Mouse (Mus musculus): ENCODE data around the gene Tbc1d2b. TPM values are rescaled to one million over a fixed set of nuclear protein-coding genes. Genes with fewer than 3 reads are reported as not detected.

Tbc1d2b gene
- 9.5 and 9.9 TPM in 2 replicates for polyA plus RNA-seq (2014; fragmentation: Nextera tagmentation; extraction: Ambion mirVana)

DNA sequence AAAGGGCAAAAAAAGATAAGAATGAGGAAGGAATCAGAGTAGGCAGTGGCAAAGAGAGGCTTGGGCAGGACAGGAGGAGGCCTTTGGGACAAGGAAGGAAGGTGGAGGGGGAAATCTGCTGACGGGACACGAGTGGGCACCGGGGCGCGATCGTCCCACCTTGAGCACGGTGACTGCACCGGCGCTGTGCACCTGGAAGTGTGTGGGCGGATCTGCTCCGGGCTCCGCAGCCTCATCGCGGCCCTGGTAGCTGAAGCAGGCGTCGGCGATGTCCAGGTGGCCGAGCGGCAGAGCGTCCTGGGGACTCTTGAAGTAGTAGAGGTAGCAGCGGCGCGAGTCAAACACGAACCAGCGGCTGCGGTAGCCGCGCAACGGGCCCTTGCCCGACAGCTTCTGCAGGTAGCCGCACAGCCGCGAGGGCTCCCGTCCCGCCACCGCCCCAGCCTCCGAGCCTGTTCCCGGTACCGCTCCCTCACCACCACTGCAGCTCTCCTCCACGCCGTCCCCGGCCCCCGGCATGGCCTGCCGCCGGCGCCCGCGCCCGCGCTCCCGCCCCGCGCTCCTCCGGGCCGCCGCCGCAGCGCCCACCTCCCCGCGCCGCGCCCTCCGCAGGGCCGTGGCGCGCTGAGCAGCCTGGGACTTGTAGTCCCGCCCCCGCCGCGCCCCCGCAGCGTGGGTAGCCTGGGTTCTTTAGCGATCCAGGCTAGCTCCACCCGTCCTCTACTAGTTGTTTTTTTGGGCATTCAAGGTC is at the start of gene Tbc1d2b:
Tbc1d2b (minus strand) TSS at position 612 of the 751 bp plus-strand sequence.
- H3K9ac ChIP-seq (replicated peaks; ENCODE audit: low read length) = peak within 1 kb of the TSS; percentile 82
- under 1% methylated on average over 60 of the region's 74 CpGs for WGBS
- H3K4me3 ChIP-seq (ENCODE audit: low read depth, low read length) = peak within 1 kb of the TSS; percentile 72
- peak within 1 kb of the TSS; percentile 89 for H3K4me2 ChIP-seq (ENCODE audit: low read depth, low read length)
- no peaks in the 10 kb centered on the region for H3K9me3 ChIP-seq (replicated peaks; ENCODE audit: control insufficient read depth, low read length)
- no peak within 1 kb of the TSS for H3K27ac ChIP-seq (replicated peaks; ENCODE audit: low read depth, low read length)
- no peaks in the 10 kb centered on the region for H3K27me3 ChIP-seq (ENCODE audit: control insufficient read depth, insufficient read depth, low read length)
- DNase-seq (ENCODE audit: low spot score) (peak; percentile 75), ATAC-seq (replicated peaks; ENCODE audit: insufficient number of reproducible peaks, low FRiP score, low TSS enrichment, low read depth) (peak; percentile 87)
- H3K4me1 ChIP-seq (ENCODE audit: control insufficient read depth, insufficient read depth, low read length) = 0 out of 2 replicates have a peak, but pooled peaks cover 3% of the 10 kb centered on the region
- no peaks in the 10 kb centered on the region for H3K36me3 ChIP-seq (replicated peaks; ENCODE audit: control insufficient read depth, insufficient read depth, low read depth, low read length)

DNA sequence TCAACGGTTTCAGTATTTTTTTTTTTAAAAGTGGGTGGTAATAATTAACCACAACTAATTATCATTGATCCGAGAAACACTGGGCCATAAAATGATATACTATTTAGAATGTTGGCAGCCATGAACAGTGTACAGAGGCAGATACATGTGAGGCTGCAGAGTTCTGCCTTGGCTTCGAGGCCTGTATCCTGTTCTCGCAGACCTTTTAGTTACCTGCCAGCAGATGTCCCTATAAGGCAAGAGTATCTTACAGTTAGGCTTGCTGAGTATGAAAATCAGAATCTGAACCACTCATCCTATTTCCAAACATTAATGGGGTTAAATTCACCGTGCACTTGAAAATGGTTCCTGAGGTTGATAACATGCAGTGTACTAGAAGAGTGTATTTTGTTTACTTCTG is 45.7 kb upstream of the Tbc1d2b start:
- peak; percentile 4 for DNase-seq (ENCODE audit: low spot score)

DNA sequence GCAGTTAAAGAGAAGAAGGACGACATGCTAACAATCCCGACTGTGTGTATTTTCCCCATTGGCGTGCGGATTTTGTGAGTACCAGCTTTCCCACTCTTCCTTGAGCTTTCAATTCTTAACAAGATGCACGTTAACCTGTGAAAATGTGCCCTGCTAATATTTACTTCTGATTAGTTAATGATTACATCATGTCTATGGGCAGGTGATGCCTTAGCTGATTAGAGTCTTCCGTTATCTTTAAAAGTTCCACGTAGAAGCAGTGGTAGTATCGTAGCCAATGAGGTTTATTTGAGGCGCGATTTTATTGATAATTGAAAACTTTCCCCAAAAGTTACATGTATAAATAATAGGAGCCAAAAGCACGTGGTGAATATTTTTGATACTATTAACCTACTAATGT is 45.1 kb upstream of the Tbc1d2b start:
- no peaks in the 10 kb centered on the region for H3K9me3 ChIP-seq (replicated peaks; ENCODE audit: control insufficient read depth, low read length)
- WGBS = 84% methylated on average over 11 of the region's 11 CpGs
- H3K27ac ChIP-seq (replicated peaks; ENCODE audit: low read depth, low read length) = no peak overlapping the region

More for the DNA sequence above, 45.7 kb upstream of the Tbc1d2b start:
- Histone ChIP-seq H3K4me1 (ENCODE audit: control insufficient read depth, insufficient read depth, low read length) (no peaks in the 10 kb centered on the region), H3K36me3 (replicated peaks; ENCODE audit: control insufficient read depth, insufficient read depth, low read depth, low read length) (no peaks in the 10 kb centered on the region), H3K4me3 (ENCODE audit: low read depth, low read length) (no peak overlapping the region), H3K9ac (replicated peaks; ENCODE audit: low read length) (no peak overlapping the region), H3K9me3 (replicated peaks; ENCODE audit: control insufficient read depth, low read length) (no peaks in the 10 kb centered on the region), H3K4me2 (ENCODE audit: low read depth, low read length) (no peak overlapping the region), H3K27ac (replicated peaks; ENCODE audit: low read depth, low read length) (no peak overlapping the region), H3K27me3 (ENCODE audit: control insufficient read depth, insufficient read depth, low read length) (no peaks in the 10 kb centered on the region)
- WGBS = 71% methylated on average over 5 of the region's 5 CpGs
- no peak for ATAC-seq (replicated peaks; ENCODE audit: insufficient number of reproducible peaks, low FRiP score, low TSS enrichment, low read depth)

DNA sequence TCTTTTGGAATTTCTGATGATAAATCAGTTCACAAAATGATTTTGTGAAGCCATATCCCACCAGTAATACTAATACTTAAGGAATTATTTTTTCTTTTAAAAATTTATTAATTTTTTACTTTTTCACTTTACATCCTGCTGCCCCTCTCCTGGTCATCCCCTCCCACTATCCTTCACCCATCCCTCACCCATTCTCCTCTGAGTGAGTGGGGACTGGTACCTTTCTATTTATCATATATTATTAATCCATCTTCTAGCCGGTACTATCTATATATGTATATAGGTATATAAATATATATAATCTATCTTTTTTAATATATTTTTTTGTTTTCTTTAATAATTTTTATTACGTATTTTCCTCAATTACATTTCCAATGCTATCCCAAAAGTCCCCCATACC is 33.6 kb upstream of the Tbc1d2b start:
- no peak for ATAC-seq (replicated peaks; ENCODE audit: insufficient number of reproducible peaks, low FRiP score, low TSS enrichment, low read depth)
- WGBS = 91% methylated on average over 2 of the region's 2 CpGs
- H3K4me1 ChIP-seq (ENCODE audit: control insufficient read depth, insufficient read depth, low read length) = no peaks in the 10 kb centered on the region

More for the DNA sequence above, 45.1 kb upstream of the Tbc1d2b start:
- H3K36me3 ChIP-seq (replicated peaks; ENCODE audit: control insufficient read depth, insufficient read depth, low read depth, low read length) = no peaks in the 10 kb centered on the region
- no peak overlapping the region for H3K9ac ChIP-seq (replicated peaks; ENCODE audit: low read length)
- ATAC-seq (replicated peaks; ENCODE audit: insufficient number of reproducible peaks, low FRiP score, low TSS enrichment, low read depth) = no peak
- H3K4me3 ChIP-seq (ENCODE audit: low read depth, low read length) = no peak overlapping the region
- no peak overlapping the region for H3K4me2 ChIP-seq (ENCODE audit: low read depth, low read length)
- H3K4me1 ChIP-seq (ENCODE audit: control insufficient read depth, insufficient read depth, low read length) = no peaks in the 10 kb centered on the region
- no peak for DNase-seq (ENCODE audit: low spot score)
- H3K27me3 ChIP-seq (ENCODE audit: control insufficient read depth, insufficient read depth, low read length) = no peaks in the 10 kb centered on the region

DNA sequence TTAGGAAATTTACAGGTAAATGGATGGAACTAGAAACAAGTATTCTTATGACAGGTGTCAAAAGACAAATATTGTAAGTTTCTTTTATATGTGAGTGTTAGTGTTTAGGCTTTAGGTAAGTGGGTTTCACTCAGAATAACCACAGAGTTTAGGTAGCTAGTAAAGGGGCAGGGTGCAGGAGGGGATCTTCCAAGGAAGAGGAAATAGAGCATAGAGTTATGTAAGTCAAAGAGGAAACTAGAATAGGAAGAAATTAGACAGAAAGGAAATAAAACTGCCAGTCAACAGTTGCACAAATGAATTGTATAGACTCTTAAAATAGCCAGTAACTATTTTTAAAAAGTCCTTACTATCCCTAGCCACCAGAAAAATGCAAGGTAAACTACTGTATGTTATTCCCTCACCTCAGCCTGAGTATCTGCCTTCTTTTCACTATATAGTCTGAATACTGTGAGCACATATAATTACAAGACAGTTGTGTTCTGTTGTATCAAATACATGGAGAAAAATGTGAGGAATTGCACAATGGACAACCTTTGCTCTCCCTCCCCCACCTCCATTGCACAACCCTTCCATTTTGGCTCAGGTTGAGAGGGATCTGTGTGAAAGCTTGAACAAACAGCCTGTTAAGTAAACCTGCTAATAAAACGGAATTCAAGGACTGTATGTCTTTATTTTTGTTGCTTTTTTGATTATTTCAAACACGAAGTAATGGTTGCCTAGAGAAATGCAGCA is 32.7 kb upstream of the Tbc1d2b start:
- no peaks in the 10 kb centered on the region for H3K4me1 ChIP-seq (ENCODE audit: control insufficient read depth, insufficient read depth, low read length)
- 68% methylated on average over 2 of the region's 2 CpGs for WGBS
- H3K27ac ChIP-seq (replicated peaks; ENCODE audit: low read depth, low read length) = no peak overlapping the region
- ATAC-seq (replicated peaks; ENCODE audit: insufficient number of reproducible peaks, low FRiP score, low TSS enrichment, low read depth) (no peak), DNase-seq (ENCODE audit: low spot score) (no peak)
- no peaks in the 10 kb centered on the region for H3K36me3 ChIP-seq (replicated peaks; ENCODE audit: control insufficient read depth, insufficient read depth, low read depth, low read length)
- H3K27me3 ChIP-seq (ENCODE audit: control insufficient read depth, insufficient read depth, low read length) = no peaks in the 10 kb centered on the region
- H3K9me3 ChIP-seq (replicated peaks; ENCODE audit: control insufficient read depth, low read length) = no peaks in the 10 kb centered on the region
- H3K4me2 ChIP-seq (ENCODE audit: low read depth, low read length) = no peak overlapping the region
- H3K4me3 ChIP-seq (ENCODE audit: low read depth, low read length) = no peak overlapping the region
- no peak overlapping the region for H3K9ac ChIP-seq (replicated peaks; ENCODE audit: low read length)

More for the DNA sequence above, 33.6 kb upstream of the Tbc1d2b start:
- Histone ChIP-seq H3K9ac (replicated peaks; ENCODE audit: low read length) (no peak overlapping the region), H3K4me3 (ENCODE audit: low read depth, low read length) (no peak overlapping the region), H3K9me3 (replicated peaks; ENCODE audit: control insufficient read depth, low read length) (no peaks in the 10 kb centered on the region), H3K36me3 (replicated peaks; ENCODE audit: control insufficient read depth, insufficient read depth, low read depth, low read length) (no peaks in the 10 kb centered on the region), H3K4me2 (ENCODE audit: low read depth, low read length) (no peak overlapping the region), H3K27me3 (ENCODE audit: control insufficient read depth, insufficient read depth, low read length) (no peaks in the 10 kb centered on the region), H3K27ac (replicated peaks; ENCODE audit: low read depth, low read length) (no peak overlapping the region)
- no peak for DNase-seq (ENCODE audit: low spot score)

DNA sequence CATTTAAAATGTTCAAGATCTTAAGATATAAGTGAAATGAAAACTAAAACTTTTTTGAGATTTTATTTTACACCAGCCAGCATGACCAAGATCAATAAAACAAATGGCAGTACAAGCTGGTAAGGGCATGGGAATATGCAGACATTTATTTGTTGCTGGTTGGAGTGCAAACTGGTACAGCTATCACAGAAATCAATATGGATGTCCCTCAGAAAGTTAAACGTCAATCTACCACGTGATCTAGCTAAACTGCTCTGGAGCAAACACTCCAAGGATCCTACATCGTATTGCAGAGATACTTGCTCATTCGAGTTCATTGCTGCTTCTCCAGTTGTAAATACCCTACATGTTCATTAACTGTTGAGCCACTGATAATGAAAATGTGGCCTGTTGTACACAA is 32.1 kb upstream of the Tbc1d2b start:
- Histone ChIP-seq H3K4me1 (ENCODE audit: control insufficient read depth, insufficient read depth, low read length) (no peaks in the 10 kb centered on the region), H3K4me3 (ENCODE audit: low read depth, low read length) (no peak overlapping the region), H3K27me3 (ENCODE audit: control insufficient read depth, insufficient read depth, low read length) (no peaks in the 10 kb centered on the region), H3K4me2 (ENCODE audit: low read depth, low read length) (no peak overlapping the region), H3K27ac (replicated peaks; ENCODE audit: low read depth, low read length) (no peak overlapping the region), H3K9me3 (replicated peaks; ENCODE audit: control insufficient read depth, low read length) (no peaks in the 10 kb centered on the region), H3K9ac (replicated peaks; ENCODE audit: low read length) (no peak overlapping the region), H3K36me3 (replicated peaks; ENCODE audit: control insufficient read depth, insufficient read depth, low read depth, low read length) (no peaks in the 10 kb centered on the region)
- 75% methylated on average over 4 of the region's 4 CpGs for WGBS
- no peak for DNase-seq (ENCODE audit: low spot score)
- ATAC-seq (replicated peaks; ENCODE audit: insufficient number of reproducible peaks, low FRiP score, low TSS enrichment, low read depth) = no peak

DNA sequence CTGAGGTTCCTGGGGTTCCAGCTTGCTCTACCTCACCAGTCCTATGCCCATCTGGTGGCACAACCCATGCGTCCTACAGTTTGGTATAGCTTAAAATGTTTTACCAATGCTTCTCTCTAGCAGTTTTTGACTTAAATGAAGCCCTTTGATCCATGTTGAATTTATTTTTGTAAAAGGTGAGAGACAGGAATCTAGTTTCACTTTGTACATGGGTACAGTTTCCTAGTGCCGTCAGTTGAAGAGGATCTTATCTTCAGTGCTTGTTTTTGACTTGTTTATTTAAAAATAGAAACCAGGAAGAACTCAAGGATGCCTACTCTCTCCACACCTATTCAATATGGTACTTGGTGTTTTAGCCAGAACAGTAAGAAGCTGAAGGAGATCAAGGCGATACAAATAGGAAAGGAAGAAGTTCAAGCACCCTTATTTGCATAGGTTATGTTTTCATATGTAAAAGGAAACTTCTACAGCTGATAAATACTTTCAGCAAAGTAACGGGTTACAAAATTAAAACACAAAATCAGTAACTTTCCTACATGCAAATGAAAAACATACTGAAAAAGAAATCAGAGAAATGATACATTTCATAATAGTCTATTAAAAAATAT is 30.6 kb upstream of the Tbc1d2b start:
- Histone ChIP-seq H3K27me3 (ENCODE audit: control insufficient read depth, insufficient read depth, low read length) (no peaks in the 10 kb centered on the region), H3K4me2 (ENCODE audit: low read depth, low read length) (no peak overlapping the region), H3K36me3 (replicated peaks; ENCODE audit: control insufficient read depth, insufficient read depth, low read depth, low read length) (no peaks in the 10 kb centered on the region), H3K9me3 (replicated peaks; ENCODE audit: control insufficient read depth, low read length) (no peaks in the 10 kb centered on the region), H3K4me1 (ENCODE audit: control insufficient read depth, insufficient read depth, low read length) (no peaks in the 10 kb centered on the region), H3K9ac (replicated peaks; ENCODE audit: low read length) (no peak overlapping the region), H3K4me3 (ENCODE audit: low read depth, low read length) (no peak overlapping the region), H3K27ac (replicated peaks; ENCODE audit: low read depth, low read length) (no peak overlapping the region)
- ATAC-seq (replicated peaks; ENCODE audit: insufficient number of reproducible peaks, low FRiP score, low TSS enrichment, low read depth) (no peak), DNase-seq (ENCODE audit: low spot score) (no peak)
- 82% methylated on average over 4 of the region's 4 CpGs for WGBS

DNA sequence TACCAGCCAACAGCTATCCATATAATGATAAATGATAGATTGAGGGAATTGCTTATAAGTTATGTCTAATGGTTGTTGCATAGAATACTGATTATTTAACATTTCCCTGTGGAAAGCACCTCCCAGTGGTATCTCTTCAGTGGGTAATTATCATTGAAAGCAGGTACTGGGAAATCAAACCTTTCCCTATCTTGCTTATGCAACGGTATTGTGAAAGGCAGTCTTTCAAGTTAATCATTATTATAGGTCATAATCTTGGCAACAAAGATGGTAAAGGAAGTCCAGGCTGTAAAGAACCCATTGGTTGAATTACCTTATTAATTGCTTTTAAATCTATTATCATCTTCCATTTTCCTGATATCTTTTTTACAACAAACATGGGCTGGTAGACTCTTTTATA is 27.0 kb upstream of the Tbc1d2b start:
- WGBS = 90% methylated on average over 1 of the region's 1 CpGs
- Histone ChIP-seq H3K27ac (replicated peaks; ENCODE audit: low read depth, low read length) (no peak overlapping the region), H3K9ac (replicated peaks; ENCODE audit: low read length) (no peak overlapping the region), H3K27me3 (ENCODE audit: control insufficient read depth, insufficient read depth, low read length) (no peaks in the 10 kb centered on the region), H3K4me2 (ENCODE audit: low read depth, low read length) (no peak overlapping the region), H3K4me3 (ENCODE audit: low read depth, low read length) (no peak overlapping the region), H3K4me1 (ENCODE audit: control insufficient read depth, insufficient read depth, low read length) (no peaks in the 10 kb centered on the region), H3K9me3 (replicated peaks; ENCODE audit: control insufficient read depth, low read length) (no peaks in the 10 kb centered on the region), H3K36me3 (replicated peaks; ENCODE audit: control insufficient read depth, insufficient read depth, low read depth, low read length) (no peaks in the 10 kb centered on the region)
- ATAC-seq (replicated peaks; ENCODE audit: insufficient number of reproducible peaks, low FRiP score, low TSS enrichment, low read depth) (no peak), DNase-seq (ENCODE audit: low spot score) (no peak)
